Mouse (Mus musculus) cerebellum, adult 9-11 months (tissue): ENCODE measurements around the gene Cxcl3.

Source experiments
- DNase-seq: peaks from one replicate; pipeline ENCODE4 v3.0.0; 2022

The Cxcl3 gene

GRCm38 (mm10) chr5:90785659-90786588, at the start of gene Cxcl3:
Gene Cxcl3, plus strand, starts transcription at chr5:90786103.
- no peak for DNase-seq

GRCm38 (mm10) chr5:90742029-90742428, 43.9 kb upstream of the Cxcl3 start:
- no peak for DNase-seq

GRCm38 (mm10) chr5:90753934-90754333, 32.0 kb upstream of the Cxcl3 start:
- DNase-seq, result no peak

GRCm38 (mm10) chr5:90758020-90758605, 27.8 kb upstream of the Cxcl3 start:
- no peak for DNase-seq

GRCm38 (mm10) chr5:90759077-90760065, 26.5 kb upstream of the Cxcl3 start, which contains the start of gene Cxcl5:
Gene Cxcl5, plus strand, starts transcription at chr5:90759360.
- DNase-seq, result no peak

GRCm38 (mm10) chr5:90760303-90760702, 25.6 kb upstream of the Cxcl3 start:
- no peak for DNase-seq

GRCm38 (mm10) chr5:90760844-90761243, 25.1 kb upstream of the Cxcl3 start:
- no peak for DNase-seq

GRCm38 (mm10) chr5:90761834-90762233, 24.1 kb upstream of the Cxcl3 start:
- DNase-seq, result no peak

GRCm38 (mm10) chr5:90763912-90764665, 21.8 kb upstream of the Cxcl3 start:
- no peak for DNase-seq

GRCm38 (mm10) chr5:90765821-90766606, 19.9 kb upstream of the Cxcl3 start:
- DNase-seq, result no peak

- no peak for DNase-seq
Observed at GRCm38 (mm10) chr5:90768218-90768617, 17.7 kb upstream of the Cxcl3 start, which contains the start of gene Ppbp. Gene Ppbp, plus strand, starts transcription at chr5:90768518.

GRCm38 (mm10) chr5:90771369-90771768, 14.5 kb upstream of the Cxcl3 start:
- no peak for DNase-seq

- no peak for DNase-seq
Observed at GRCm38 (mm10) chr5:90771880-90772653, 13.8 kb upstream of the Cxcl3 start, which contains the start of gene Pf4. Gene Pf4, plus strand, starts transcription at chr5:90772435.

GRCm38 (mm10) chr5:90775562-90775961, 10.3 kb upstream of the Cxcl3 start:
- DNase-seq, result no peak

GRCm38 (mm10) chr5:90777621-90778020, 8.3 kb upstream of the Cxcl3 start:
- DNase-seq, result no peak

- no peak for DNase-seq
Observed at GRCm38 (mm10) chr5:90778856-90779255, 7.0 kb upstream of the Cxcl3 start.

GRCm38 (mm10) chr5:90783697-90784096, 2.2 kb upstream of the Cxcl3 start:
- DNase-seq, result no peak

GRCm38 (mm10) chr5:90788114-90788513, 2.2 kb downstream of the Cxcl3 start:
- no peak for DNase-seq

GRCm38 (mm10) chr5:90789306-90790073, 3.6 kb downstream of the Cxcl3 start:
- DNase-seq, result no peak
